Mouse (Mus musculus) heart, postnatal 0 days (tissue): Measurements from ENCODE around the gene Epha4.

Experiments used
- CTCF ChIP-seq: IDR thresholded peaks from 2 replicates; pipeline ENCODE4 v1.5.1; 2016; ENCODE audit warnings: antibody characterized with exemption, control low read depth, low read depth
- EP300 ChIP-seq: IDR thresholded peaks from 2 replicates; pipeline ENCODE4 v1.6.1; 2016; ENCODE audit warnings: antibody characterized with exemption, low read depth

DNA sequence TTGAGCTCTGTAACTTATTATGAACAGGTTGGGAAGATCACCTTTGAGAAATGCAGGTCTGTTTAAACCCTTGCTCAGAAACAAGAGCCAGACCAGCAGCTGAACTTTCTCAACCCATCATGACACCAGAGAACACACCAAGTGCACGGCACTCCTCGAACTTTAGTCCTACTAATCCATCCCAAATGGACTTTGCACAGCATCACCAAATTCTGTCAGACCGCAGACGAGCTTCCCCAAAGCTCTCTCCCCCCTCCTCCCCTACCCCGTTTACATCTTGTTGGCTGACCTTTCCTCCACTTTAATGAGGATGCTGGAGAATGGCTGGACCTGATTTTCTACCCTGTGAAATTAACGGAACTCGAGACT, 19.1 kb downstream of the Epha4 start:
- TF ChIP-seq CTCF (no peak), EP300 (no peak)
